Mouse (Mus musculus): ENCODE results near the gene Irf2bp2. TPM values are rescaled to one million over a fixed set of nuclear protein-coding genes. Genes with fewer than 3 reads are reported as not detected.
"Not testable (repeated sequence)": the region's sequence is repeated elsewhere in the genome, so short reads cannot be mapped to it uniquely, and the experiment has no call there.

Gene Irf2bp2
- polyA plus RNA-seq, 1 experiment, result not detected

DNA sequence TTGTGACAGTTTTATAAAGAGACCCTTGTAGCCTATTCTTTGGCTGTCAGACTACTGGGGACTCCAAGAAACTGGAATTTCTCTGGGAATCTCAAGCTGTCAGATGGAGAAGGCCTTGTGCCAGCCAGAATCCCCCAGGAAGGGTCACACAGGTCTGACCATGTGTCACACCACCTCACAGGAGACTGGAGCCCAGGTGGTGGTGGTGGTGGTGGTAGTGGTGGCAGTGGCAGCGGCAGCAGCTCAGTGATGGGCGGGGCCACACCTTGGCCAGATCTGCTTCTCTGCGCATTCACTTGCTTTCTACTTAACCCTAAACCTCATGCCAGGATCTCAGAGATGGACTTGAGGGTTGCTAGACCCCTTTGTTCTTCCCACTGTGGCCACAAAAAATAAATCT is 19.0 kb upstream of the Irf2bp2 start:
- WGBS, result 94% methylated on average over 3 of the region's 3 CpGs
- no peak overlapping the region for H3K4me3 ChIP-seq (ENCODE audit: insufficient read depth, low read depth, low read length)
- H3K4me1 ChIP-seq (ENCODE audit: control insufficient read depth, insufficient read depth, low read length), result peaks cover 19% of the 10 kb centered on the region
- no peak for TF ChIP-seq CTCF (IDR thresholded peaks at IDR 0.05; ENCODE audit: insufficient read depth, low read depth, low read length)
- TF ChIP-seq POLR2A (IDR thresholded peaks at IDR 0.05; ENCODE audit: insufficient read depth, low read depth, low read length), result no peak
- H3K27ac ChIP-seq (ENCODE audit: insufficient read depth, low read depth, low read length), result no peak overlapping the region

GRCm38 (mm10) chr8:126610713-126611112 is 16.9 kb upstream of the Irf2bp2 start:
- WGBS, result 43% methylated on average over 3 of the region's 3 CpGs
- Histone ChIP-seq H3K4me3 (ENCODE audit: insufficient read depth, low read depth, low read length) (no peak overlapping the region), H3K27ac (ENCODE audit: insufficient read depth, low read depth, low read length) (no peak overlapping the region), H3K4me1 (ENCODE audit: control insufficient read depth, insufficient read depth, low read length) (peaks cover 17% of the 10 kb centered on the region)
- TF ChIP-seq CTCF (IDR thresholded peaks at IDR 0.05; ENCODE audit: insufficient read depth, low read depth, low read length), result no peak
- no peak for TF ChIP-seq POLR2A (IDR thresholded peaks at IDR 0.05; ENCODE audit: insufficient read depth, low read depth, low read length)

DNA sequence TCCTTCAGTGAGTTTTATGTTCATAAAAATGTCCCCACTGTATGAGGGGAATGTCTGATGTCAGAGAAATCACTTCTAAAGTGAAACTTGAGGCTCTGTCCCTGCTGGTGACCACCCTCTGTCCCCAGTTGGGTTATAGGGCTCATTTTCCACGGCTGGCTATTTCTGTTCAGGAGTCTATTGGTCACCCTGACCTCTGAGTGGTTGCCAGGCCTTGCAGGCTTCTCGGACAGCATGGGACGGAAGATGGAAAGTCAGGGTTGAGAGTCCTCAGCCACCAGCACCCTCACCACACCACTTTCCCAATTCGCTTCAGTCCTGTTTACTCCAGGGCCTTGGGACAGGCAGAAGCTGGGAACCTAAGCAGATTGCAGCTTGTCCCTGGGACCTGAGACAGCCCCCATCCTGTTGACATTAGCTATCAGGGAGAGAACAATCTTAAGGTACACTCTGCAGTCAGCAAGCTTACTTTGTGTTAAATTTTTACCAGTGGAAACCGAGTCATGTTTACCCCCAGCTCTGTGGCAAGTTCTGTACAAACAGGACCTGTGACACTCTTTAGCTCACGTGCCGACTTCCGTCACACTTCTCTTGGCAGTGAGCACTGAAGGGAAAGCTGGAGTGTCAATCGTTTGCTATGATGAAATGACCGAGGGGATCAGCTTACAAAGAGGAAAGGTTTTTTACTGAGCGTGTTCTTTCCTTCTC is 15.9 kb upstream of the Irf2bp2 start:
- H3K4me1 ChIP-seq (ENCODE audit: control insufficient read depth, insufficient read depth, low read length), result peaks cover 9% of the 10 kb centered on the region
- no peak overlapping the region for H3K27ac ChIP-seq (ENCODE audit: insufficient read depth, low read depth, low read length)
- WGBS, result 93% methylated on average over 11 of the region's 11 CpGs
- H3K4me3 ChIP-seq (ENCODE audit: insufficient read depth, low read depth, low read length), result no peak overlapping the region
- TF ChIP-seq POLR2A (IDR thresholded peaks at IDR 0.05; ENCODE audit: insufficient read depth, low read depth, low read length), result no peak
- no peak for TF ChIP-seq CTCF (IDR thresholded peaks at IDR 0.05; ENCODE audit: insufficient read depth, low read depth, low read length)

DNA sequence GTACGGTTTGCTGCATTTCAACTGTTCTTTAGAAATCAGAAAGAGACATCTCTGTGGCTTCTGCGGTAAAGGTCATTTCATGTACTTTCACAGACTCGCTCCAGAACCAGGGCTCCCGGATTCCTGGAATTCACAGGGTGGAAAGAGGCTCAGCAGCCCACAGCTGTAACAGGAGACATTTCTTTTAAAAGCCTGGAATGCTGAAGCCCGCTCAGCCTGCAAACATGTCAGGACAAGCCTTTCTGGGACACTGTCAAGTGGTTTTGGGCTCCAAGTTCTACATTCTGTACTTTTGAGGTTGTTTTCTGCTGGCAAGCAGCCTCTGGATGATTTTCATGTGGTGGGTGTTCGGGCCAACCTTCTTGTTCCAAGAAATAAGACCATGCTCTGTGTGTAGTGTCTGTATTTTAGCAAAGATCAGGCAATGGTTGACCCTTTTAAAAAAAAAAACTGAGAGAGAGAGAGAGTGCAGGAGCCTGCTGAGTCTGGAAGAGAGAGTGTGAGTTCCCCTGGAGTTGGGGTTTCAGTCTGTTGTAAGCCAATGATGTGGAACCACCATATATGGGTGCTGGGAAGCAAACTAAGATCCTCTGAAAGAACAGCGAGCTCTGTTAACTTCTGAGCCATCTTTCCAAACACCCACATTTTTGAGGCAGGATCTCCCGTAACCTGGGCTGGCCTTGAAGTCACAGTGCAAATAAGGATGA is 9.6 kb upstream of the Irf2bp2 start:
- WGBS, result 57% methylated on average over 8 of the region's 8 CpGs
- peaks cover 7% of the 10 kb centered on the region for H3K4me1 ChIP-seq (ENCODE audit: control insufficient read depth, insufficient read depth, low read length)
- no peak overlapping the region for H3K27ac ChIP-seq (ENCODE audit: insufficient read depth, low read depth, low read length)
- no peak for TF ChIP-seq CTCF (IDR thresholded peaks at IDR 0.05; ENCODE audit: insufficient read depth, low read depth, low read length)
- no peak for TF ChIP-seq POLR2A (IDR thresholded peaks at IDR 0.05; ENCODE audit: insufficient read depth, low read depth, low read length)
- H3K4me3 ChIP-seq (ENCODE audit: insufficient read depth, low read depth, low read length), result no peak overlapping the region

GRCm38 (mm10) chr8:126602641-126603040 is 8.9 kb upstream of the Irf2bp2 start:
- no peak overlapping the region for H3K4me3 ChIP-seq (ENCODE audit: insufficient read depth, low read depth, low read length)
- no peak for TF ChIP-seq POLR2A (IDR thresholded peaks at IDR 0.05; ENCODE audit: insufficient read depth, low read depth, low read length)
- TF ChIP-seq CTCF (IDR thresholded peaks at IDR 0.05; ENCODE audit: insufficient read depth, low read depth, low read length), result no peak
- WGBS, result 64% methylated on average over 8 of the region's 8 CpGs
- H3K4me1 ChIP-seq (ENCODE audit: control insufficient read depth, insufficient read depth, low read length), result peaks cover 9% of the 10 kb centered on the region
- no peak overlapping the region for H3K27ac ChIP-seq (ENCODE audit: insufficient read depth, low read depth, low read length)

GRCm38 (mm10) chr8:126601325-126601724 is 7.5 kb upstream of the Irf2bp2 start:
- TF ChIP-seq CTCF (IDR thresholded peaks at IDR 0.05; ENCODE audit: insufficient read depth, low read depth, low read length) (no peak), POLR2A (IDR thresholded peaks at IDR 0.05; ENCODE audit: insufficient read depth, low read depth, low read length) (no peak)
- Histone ChIP-seq H3K4me1 (ENCODE audit: control insufficient read depth, insufficient read depth, low read length) (peaks cover 14% of the 10 kb centered on the region), H3K27ac (ENCODE audit: insufficient read depth, low read depth, low read length) (no peak overlapping the region), H3K4me3 (ENCODE audit: insufficient read depth, low read depth, low read length) (no peak overlapping the region)
- whole genome bisulfite sequencing, result 69% methylated on average over 5 of the region's 5 CpGs

- Histone ChIP-seq H3K4me3 (ENCODE audit: insufficient read depth, low read depth, low read length) (no peak overlapping the region), H3K27ac (ENCODE audit: insufficient read depth, low read depth, low read length) (no peak overlapping the region), H3K4me1 (ENCODE audit: control insufficient read depth, insufficient read depth, low read length) (peaks cover 16% of the 10 kb centered on the region)
- 28% methylated on average over 7 of the region's 7 CpGs for WGBS
- TF ChIP-seq CTCF (IDR thresholded peaks at IDR 0.05; ENCODE audit: insufficient read depth, low read depth, low read length) (no peak), POLR2A (IDR thresholded peaks at IDR 0.05; ENCODE audit: insufficient read depth, low read depth, low read length) (no peak)
Observed at GRCm38 (mm10) chr8:126600816-126601243, 7.0 kb upstream of the Irf2bp2 start.

DNA sequence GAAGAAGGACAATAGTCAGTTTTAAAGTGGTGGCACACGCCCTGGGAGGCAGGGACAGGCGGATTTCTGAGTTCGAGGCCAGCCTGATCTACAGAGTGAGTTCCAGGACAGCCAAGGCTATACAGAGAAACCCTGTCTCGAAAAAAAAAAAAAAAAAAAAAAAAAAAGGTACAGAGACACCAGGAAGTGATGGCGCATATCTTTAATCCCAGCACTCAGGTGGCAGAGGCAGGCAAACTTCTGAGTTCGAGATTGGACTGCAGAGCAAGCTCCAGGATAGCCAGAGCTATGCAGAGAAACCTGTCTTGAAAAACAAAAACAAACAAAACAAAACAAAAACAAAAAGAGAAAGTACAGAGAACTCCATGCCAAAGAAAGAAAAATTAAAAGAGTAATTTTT is 6.6 kb upstream of the Irf2bp2 start:
- H3K4me3 ChIP-seq (ENCODE audit: insufficient read depth, low read depth, low read length); H3K27ac ChIP-seq (ENCODE audit: insufficient read depth, low read depth, low read length): not testable (repeated sequence)
- peaks cover 20% of the 10 kb centered on the region for H3K4me1 ChIP-seq (ENCODE audit: control insufficient read depth, insufficient read depth, low read length)
- WGBS, result 86% methylated on average over 6 of the region's 6 CpGs

- H3K4me3 ChIP-seq (ENCODE audit: insufficient read depth, low read depth, low read length), result no peak overlapping the region
- no peak for TF ChIP-seq CTCF (IDR thresholded peaks at IDR 0.05; ENCODE audit: insufficient read depth, low read depth, low read length)
- no peak for TF ChIP-seq POLR2A (IDR thresholded peaks at IDR 0.05; ENCODE audit: insufficient read depth, low read depth, low read length)
- H3K4me1 ChIP-seq (ENCODE audit: control insufficient read depth, insufficient read depth, low read length), result peaks cover 28% of the 10 kb centered on the region
- WGBS, result 97% methylated on average over 4 of the region's 4 CpGs
- H3K27ac ChIP-seq (ENCODE audit: insufficient read depth, low read depth, low read length), result no peak overlapping the region
Observed at GRCm38 (mm10) chr8:126599297-126599696, 5.5 kb upstream of the Irf2bp2 start.

Measured in olfactory bulb, adult 2 months (tissue).